Mouse (Mus musculus): ENCODE data around the gene Camkmt. TPM values are rescaled to one million over a fixed set of nuclear protein-coding genes. Genes with fewer than 3 reads are reported as not detected.

Gene Camkmt
- polyA plus RNA-seq (2016; fragmentation: Nextera tagmentation; extraction: Ambion mirVana): 13.6 and 14.3 TPM in 2 replicates

- under 1% methylated on average over 63 of the region's 63 CpGs for WGBS
- H3K9ac ChIP-seq: peak within 1 kb of the TSS; percentile 75
- H3K4me1 ChIP-seq: peaks cover 15% of the 10 kb centered on the region
- H3K9me3 ChIP-seq (replicated peaks): no peaks in the 10 kb centered on the region
- no peaks in the 10 kb centered on the region for H3K36me3 ChIP-seq
- peak within 1 kb of the TSS; percentile 71 for H3K4me3 ChIP-seq
- H3K27me3 ChIP-seq: no peaks in the 10 kb centered on the region
- H3K4me2 ChIP-seq (replicated peaks): peak within 1 kb of the TSS; percentile 71
- peak within 1 kb of the TSS; percentile 89 for H3K27ac ChIP-seq
- peak; percentile 98 for ATAC-seq (ENCODE audit: low FRiP score)
These were observed at the start of gene Camkmt, which contains the start of gene Prepl for GRCm38 (mm10) chr17:85090120-85091099. Camkmt (plus strand) TSS chr17:85090552. Prepl (minus strand) TSS chr17:85090241.

GRCm38 (mm10) chr17:85040913-85041312 is 49.4 kb upstream of the Camkmt start:
- no peaks in the 10 kb centered on the region for H3K27me3 ChIP-seq
- H3K27ac ChIP-seq: no peak overlapping the region
- no peak for ATAC-seq (ENCODE audit: low FRiP score)
- H3K9me3 ChIP-seq (replicated peaks): no peaks in the 10 kb centered on the region
- H3K4me2 ChIP-seq (replicated peaks): no peak overlapping the region
- WGBS: 81% methylated on average over 7 of the region's 7 CpGs
- no peak overlapping the region for H3K9ac ChIP-seq
- no peaks in the 10 kb centered on the region for H3K4me1 ChIP-seq
- H3K36me3 ChIP-seq: no peaks in the 10 kb centered on the region
- no peak overlapping the region for H3K4me3 ChIP-seq

GRCm38 (mm10) chr17:85042419-85042818 is 47.9 kb upstream of the Camkmt start:
- no peaks in the 10 kb centered on the region for H3K27me3 ChIP-seq
- no peaks in the 10 kb centered on the region for H3K9me3 ChIP-seq (replicated peaks)
- no peaks in the 10 kb centered on the region for H3K4me1 ChIP-seq
- ATAC-seq (ENCODE audit: low FRiP score): no peak
- H3K36me3 ChIP-seq: no peaks in the 10 kb centered on the region
- 55% methylated on average over 6 of the region's 6 CpGs for WGBS
- H3K27ac ChIP-seq: no peak overlapping the region
- no peak overlapping the region for H3K4me2 ChIP-seq (replicated peaks)
- H3K9ac ChIP-seq: no peak overlapping the region
- no peak overlapping the region for H3K4me3 ChIP-seq

- Histone ChIP-seq H3K4me3 (no peak overlapping the region), H3K36me3 (no peaks in the 10 kb centered on the region), H3K9me3 (replicated peaks) (no peaks in the 10 kb centered on the region), H3K4me2 (replicated peaks) (no peak overlapping the region), H3K27ac (no peak overlapping the region), H3K9ac (no peak overlapping the region), H3K27me3 (no peaks in the 10 kb centered on the region), H3K4me1 (no peaks in the 10 kb centered on the region)
- no peak for ATAC-seq (ENCODE audit: low FRiP score)
- 84% methylated on average over 6 of the region's 6 CpGs for WGBS
These were observed 46.9 kb upstream of the Camkmt start for GRCm38 (mm10) chr17:85043404-85043816.

GRCm38 (mm10) chr17:85044466-85044865 is 45.9 kb upstream of the Camkmt start:
- no peak overlapping the region for H3K4me2 ChIP-seq (replicated peaks)
- no peak overlapping the region for H3K27ac ChIP-seq
- H3K4me3 ChIP-seq: no peak overlapping the region
- no peaks in the 10 kb centered on the region for H3K36me3 ChIP-seq
- H3K27me3 ChIP-seq: no peaks in the 10 kb centered on the region
- ATAC-seq (ENCODE audit: low FRiP score): no peak
- H3K4me1 ChIP-seq: no peaks in the 10 kb centered on the region
- no peak overlapping the region for H3K9ac ChIP-seq
- H3K9me3 ChIP-seq (replicated peaks): no peaks in the 10 kb centered on the region
- WGBS: 88% methylated on average over 5 of the region's 5 CpGs

GRCm38 (mm10) chr17:85045160-85045559 is 45.2 kb upstream of the Camkmt start:
- Histone ChIP-seq H3K27ac (no peak overlapping the region), H3K4me1 (no peaks in the 10 kb centered on the region), H3K36me3 (no peaks in the 10 kb centered on the region), H3K27me3 (no peaks in the 10 kb centered on the region), H3K4me2 (replicated peaks) (no peak overlapping the region), H3K9ac (no peak overlapping the region), H3K9me3 (replicated peaks) (no peaks in the 10 kb centered on the region), H3K4me3 (no peak overlapping the region)
- ATAC-seq (ENCODE audit: low FRiP score): no peak
- 88% methylated on average over 12 of the region's 12 CpGs for WGBS

GRCm38 (mm10) chr17:85048379-85048778 is 42.0 kb upstream of the Camkmt start:
- no peak overlapping the region for H3K4me3 ChIP-seq
- 98% methylated on average over 5 of the region's 5 CpGs for WGBS
- H3K9ac ChIP-seq: no peak overlapping the region
- no peaks in the 10 kb centered on the region for H3K27me3 ChIP-seq
- H3K27ac ChIP-seq: no peak overlapping the region
- H3K9me3 ChIP-seq (replicated peaks): no peaks in the 10 kb centered on the region
- ATAC-seq (ENCODE audit: low FRiP score): no peak
- no peaks in the 10 kb centered on the region for H3K4me1 ChIP-seq
- no peak overlapping the region for H3K4me2 ChIP-seq (replicated peaks)
- no peaks in the 10 kb centered on the region for H3K36me3 ChIP-seq

GRCm38 (mm10) chr17:85058276-85058675 is 32.1 kb upstream of the Camkmt start:
- Histone ChIP-seq H3K9me3 (replicated peaks) (no peaks in the 10 kb centered on the region), H3K4me2 (replicated peaks) (no peak overlapping the region)
- WGBS: 88% methylated on average over 7 of the region's 7 CpGs

GRCm38 (mm10) chr17:85059136-85059535 is 31.2 kb upstream of the Camkmt start:
- H3K4me2 ChIP-seq (replicated peaks): no peak overlapping the region
- no peaks in the 10 kb centered on the region for H3K9me3 ChIP-seq (replicated peaks)
- H3K27me3 ChIP-seq: no peaks in the 10 kb centered on the region
- no peak overlapping the region for H3K27ac ChIP-seq
- peaks cover 12% of the 10 kb centered on the region for H3K36me3 ChIP-seq
- no peak for ATAC-seq (ENCODE audit: low FRiP score)
- H3K4me3 ChIP-seq: no peak overlapping the region
- no peaks in the 10 kb centered on the region for H3K4me1 ChIP-seq
- WGBS: 94% methylated on average over 6 of the region's 6 CpGs
- H3K9ac ChIP-seq: no peak overlapping the region

More at GRCm38 (mm10) chr17:85058276-85058675, 32.1 kb upstream of the Camkmt start:
- Histone ChIP-seq H3K4me3 (no peak overlapping the region), H3K27me3 (no peaks in the 10 kb centered on the region), H3K27ac (no peak overlapping the region), H3K9ac (no peak overlapping the region), H3K4me1 (no peaks in the 10 kb centered on the region), H3K36me3 (peaks cover 7% of the 10 kb centered on the region)
- no peak for ATAC-seq (ENCODE audit: low FRiP score)

GRCm38 (mm10) chr17:85063560-85063959 is 26.8 kb upstream of the Camkmt start:
- no peak overlapping the region for H3K27ac ChIP-seq
- H3K4me1 ChIP-seq: no peaks in the 10 kb centered on the region
- H3K4me3 ChIP-seq: no peak overlapping the region
- no peaks in the 10 kb centered on the region for H3K9me3 ChIP-seq (replicated peaks)
- WGBS: 93% methylated on average over 7 of the region's 7 CpGs
- no peak for ATAC-seq (ENCODE audit: low FRiP score)
- H3K4me2 ChIP-seq (replicated peaks): no peak overlapping the region
- H3K9ac ChIP-seq: no peak overlapping the region
- no peaks in the 10 kb centered on the region for H3K27me3 ChIP-seq
- H3K36me3 ChIP-seq: peaks cover 52% of the 10 kb centered on the region

GRCm38 (mm10) chr17:85067331-85067730 is 23.0 kb upstream of the Camkmt start:
- Histone ChIP-seq H3K27me3 (no peaks in the 10 kb centered on the region), H3K27ac (no peak overlapping the region), H3K4me3 (no peak overlapping the region), H3K4me1 (0 out of 2 replicates have a peak, but pooled peaks cover 1% of the 10 kb centered on the region), H3K9me3 (replicated peaks) (no peaks in the 10 kb centered on the region), H3K9ac (no peak overlapping the region), H3K36me3 (peaks cover 77% of the 10 kb centered on the region), H3K4me2 (replicated peaks) (no peak overlapping the region)
- ATAC-seq (ENCODE audit: low FRiP score): no peak
- WGBS: 97% methylated on average over 7 of the region's 7 CpGs

- Histone ChIP-seq H3K36me3 (peaks cover 58% of the 10 kb centered on the region), H3K27ac (no peak overlapping the region), H3K9ac (no peak overlapping the region), H3K9me3 (replicated peaks) (no peaks in the 10 kb centered on the region), H3K4me3 (no peak overlapping the region), H3K4me2 (replicated peaks) (no peak overlapping the region), H3K4me1 (peaks cover 10% of the 10 kb centered on the region; the same call in 1 of the 2 replicates), H3K27me3 (no peaks in the 10 kb centered on the region)
- no peak for ATAC-seq (ENCODE audit: low FRiP score)
- WGBS: 79% methylated on average over 6 of the region's 6 CpGs
These were observed 19.7 kb upstream of the Camkmt start for GRCm38 (mm10) chr17:85070658-85071057.
